Mouse (Mus musculus): ENCODE measurements around the gene 4930451I11Rik. TPM values are rescaled to one million over a fixed set of nuclear protein-coding genes. Genes with fewer than 3 reads are reported as not detected.

Gene 4930451I11Rik
- polyA plus RNA-seq, 1 experiment, result not detected

DNA sequence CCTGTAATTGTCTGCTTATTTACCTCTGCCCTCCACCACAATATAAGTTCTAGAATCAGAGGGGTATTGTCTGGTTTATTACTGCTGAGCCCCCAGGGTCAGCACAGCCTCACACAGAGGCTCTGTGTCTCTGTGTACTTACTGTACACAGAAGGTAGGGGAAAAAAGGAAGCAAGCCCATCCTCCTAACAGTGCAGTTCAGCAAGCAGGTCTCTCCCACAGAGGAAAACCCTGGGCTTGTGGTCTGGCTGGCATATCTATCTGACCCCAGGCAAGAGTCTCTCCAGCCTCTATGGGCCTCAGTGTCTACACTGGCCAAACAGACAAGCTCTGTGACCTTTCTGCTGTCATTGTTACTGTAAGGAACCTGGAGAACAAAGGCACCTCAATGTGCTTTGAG is 27.7 kb downstream of the 4930451I11Rik start:
- H3K4me3 ChIP-seq (ENCODE audit: control insufficient read depth, insufficient read depth, low read length), result no peak overlapping the region
- no peaks in the 10 kb centered on the region for H3K36me3 ChIP-seq (ENCODE audit: control insufficient read depth, insufficient read depth, low read length)
- peaks cover 7% of the 10 kb centered on the region for H3K4me1 ChIP-seq (replicated peaks; ENCODE audit: control insufficient read depth, insufficient read depth, low read length)
- TF ChIP-seq POLR2A (IDR thresholded peaks at IDR 0.05; ENCODE audit: control insufficient read depth, extremely low read depth, insufficient read depth, low read length, poor library complexity) (no peak), CTCF (IDR thresholded peaks at IDR 0.05; ENCODE audit: borderline replicate concordance, control insufficient read depth, extremely low read depth, insufficient read depth, low read length, poor library complexity) (no peak)
- no peak overlapping the region for H3K27ac ChIP-seq (ENCODE audit: control insufficient read depth, insufficient read depth, low read length)
- H3K27me3 ChIP-seq (ENCODE audit: control insufficient read depth, insufficient read depth, low read length), result no peaks in the 10 kb centered on the region
- DNase-seq, result no peak

DNA sequence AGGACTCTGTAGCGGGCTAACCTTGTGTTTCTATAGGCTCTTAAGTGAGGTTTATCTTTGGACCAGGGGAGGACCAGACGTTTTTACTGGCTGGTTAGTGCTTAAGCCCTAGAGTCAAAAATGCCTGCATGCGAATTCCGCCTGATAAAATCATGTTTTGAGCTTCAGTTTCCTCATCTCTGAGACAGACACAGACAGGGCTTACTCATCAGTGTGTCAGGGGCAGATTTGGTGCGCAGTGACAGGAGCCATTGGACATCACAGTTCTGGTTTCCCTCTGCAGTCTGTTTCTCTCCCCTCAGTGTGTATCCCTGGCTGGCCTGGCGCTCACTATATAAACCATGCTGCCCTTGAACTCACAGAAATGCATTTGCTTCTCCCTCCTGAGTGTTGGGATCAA is 28.3 kb downstream of the 4930451I11Rik start:
- Histone ChIP-seq H3K4me3 (ENCODE audit: control insufficient read depth, insufficient read depth, low read length) (no peak overlapping the region), H3K36me3 (ENCODE audit: control insufficient read depth, insufficient read depth, low read length) (no peaks in the 10 kb centered on the region), H3K27ac (ENCODE audit: control insufficient read depth, insufficient read depth, low read length) (no peak overlapping the region), H3K4me1 (replicated peaks; ENCODE audit: control insufficient read depth, insufficient read depth, low read length) (peaks cover 6% of the 10 kb centered on the region), H3K27me3 (ENCODE audit: control insufficient read depth, insufficient read depth, low read length) (no peaks in the 10 kb centered on the region)
- 90% methylated on average over 6 of the region's 6 CpGs for WGBS
- no peak for DNase-seq
- TF ChIP-seq POLR2A (IDR thresholded peaks at IDR 0.05; ENCODE audit: control insufficient read depth, extremely low read depth, insufficient read depth, low read length, poor library complexity), result no peak
- no peak for TF ChIP-seq CTCF (IDR thresholded peaks at IDR 0.05; ENCODE audit: borderline replicate concordance, control insufficient read depth, extremely low read depth, insufficient read depth, low read length, poor library complexity)

DNA sequence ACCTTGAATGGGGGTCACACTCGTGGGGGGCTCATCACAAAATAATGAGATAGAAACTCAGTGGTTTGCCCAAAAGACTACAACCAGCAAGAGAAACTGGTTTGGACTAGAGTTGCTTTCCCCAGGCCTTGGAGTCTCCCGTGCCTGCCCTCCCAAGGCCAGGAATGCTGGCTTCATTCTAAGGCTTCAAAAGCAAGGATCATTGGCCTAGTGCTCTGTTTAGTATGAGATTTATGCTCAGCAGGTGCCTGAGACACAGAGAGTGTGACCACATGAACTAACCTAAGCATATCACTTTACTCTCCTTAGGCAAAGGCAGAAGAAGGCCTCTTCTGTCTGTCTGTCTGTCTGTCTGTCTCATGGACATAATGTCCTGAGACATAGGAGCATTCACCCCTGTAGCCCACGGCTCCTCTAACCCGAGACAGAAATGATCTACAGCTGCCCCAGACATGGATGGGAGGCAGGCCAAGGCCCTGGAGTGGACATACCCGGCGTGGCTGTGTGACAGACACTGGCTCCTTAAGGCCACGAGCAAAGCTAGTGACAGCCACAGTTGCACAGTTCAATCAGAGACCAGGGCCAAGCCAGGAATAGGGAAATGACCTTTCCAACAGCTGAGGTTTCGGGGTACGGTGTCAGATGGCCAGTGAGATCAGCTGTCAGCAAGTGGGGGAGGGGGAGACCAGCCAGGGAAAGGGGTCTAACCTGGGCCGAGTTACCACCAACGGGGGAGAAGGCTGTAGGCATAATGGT is 29.1 kb downstream of the 4930451I11Rik start:
- no peak overlapping the region for H3K27ac ChIP-seq (ENCODE audit: control insufficient read depth, insufficient read depth, low read length)
- peaks cover 14% of the 10 kb centered on the region for H3K4me1 ChIP-seq (replicated peaks; ENCODE audit: control insufficient read depth, insufficient read depth, low read length)
- TF ChIP-seq CTCF (IDR thresholded peaks at IDR 0.05; ENCODE audit: borderline replicate concordance, control insufficient read depth, extremely low read depth, insufficient read depth, low read length, poor library complexity) (no peak), POLR2A (IDR thresholded peaks at IDR 0.05; ENCODE audit: control insufficient read depth, extremely low read depth, insufficient read depth, low read length, poor library complexity) (no peak)
- WGBS, result 97% methylated on average over 11 of the region's 11 CpGs
- no peaks in the 10 kb centered on the region for H3K27me3 ChIP-seq (ENCODE audit: control insufficient read depth, insufficient read depth, low read length)
- no peak overlapping the region for H3K4me3 ChIP-seq (ENCODE audit: control insufficient read depth, insufficient read depth, low read length)
- no peak for DNase-seq
- H3K36me3 ChIP-seq (ENCODE audit: control insufficient read depth, insufficient read depth, low read length), result no peaks in the 10 kb centered on the region

DNA sequence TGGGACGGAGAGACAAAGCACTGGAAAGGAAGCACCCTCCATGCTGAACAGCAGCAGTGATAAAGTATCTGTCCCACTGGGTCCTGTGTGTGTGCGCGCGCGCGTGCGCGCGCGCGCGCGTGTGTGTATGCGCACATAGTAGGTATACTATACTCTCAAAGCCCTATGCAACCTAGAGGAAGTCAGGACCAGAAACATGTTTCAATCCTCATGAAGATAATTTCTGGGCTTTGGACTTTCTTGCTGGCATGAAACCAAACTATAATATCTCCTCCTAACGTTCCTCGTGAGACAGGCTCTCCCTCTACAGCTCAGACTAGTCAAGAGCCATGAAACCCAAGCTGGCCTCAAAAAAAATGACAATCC is 30.4 kb downstream of the 4930451I11Rik start:
- 98% methylated on average over 16 of the region's 16 CpGs for WGBS
- Histone ChIP-seq H3K27ac (ENCODE audit: control insufficient read depth, insufficient read depth, low read length) (no peak overlapping the region), H3K36me3 (ENCODE audit: control insufficient read depth, insufficient read depth, low read length) (no peaks in the 10 kb centered on the region), H3K27me3 (ENCODE audit: control insufficient read depth, insufficient read depth, low read length) (no peaks in the 10 kb centered on the region), H3K4me1 (replicated peaks; ENCODE audit: control insufficient read depth, insufficient read depth, low read length) (peaks cover 19% of the 10 kb centered on the region), H3K4me3 (ENCODE audit: control insufficient read depth, insufficient read depth, low read length) (no peak overlapping the region)
- DNase-seq, result no peak
- TF ChIP-seq CTCF (IDR thresholded peaks at IDR 0.05; ENCODE audit: borderline replicate concordance, control insufficient read depth, extremely low read depth, insufficient read depth, low read length, poor library complexity), result no peak
- TF ChIP-seq POLR2A (IDR thresholded peaks at IDR 0.05; ENCODE audit: control insufficient read depth, extremely low read depth, insufficient read depth, low read length, poor library complexity), result no peak

DNA sequence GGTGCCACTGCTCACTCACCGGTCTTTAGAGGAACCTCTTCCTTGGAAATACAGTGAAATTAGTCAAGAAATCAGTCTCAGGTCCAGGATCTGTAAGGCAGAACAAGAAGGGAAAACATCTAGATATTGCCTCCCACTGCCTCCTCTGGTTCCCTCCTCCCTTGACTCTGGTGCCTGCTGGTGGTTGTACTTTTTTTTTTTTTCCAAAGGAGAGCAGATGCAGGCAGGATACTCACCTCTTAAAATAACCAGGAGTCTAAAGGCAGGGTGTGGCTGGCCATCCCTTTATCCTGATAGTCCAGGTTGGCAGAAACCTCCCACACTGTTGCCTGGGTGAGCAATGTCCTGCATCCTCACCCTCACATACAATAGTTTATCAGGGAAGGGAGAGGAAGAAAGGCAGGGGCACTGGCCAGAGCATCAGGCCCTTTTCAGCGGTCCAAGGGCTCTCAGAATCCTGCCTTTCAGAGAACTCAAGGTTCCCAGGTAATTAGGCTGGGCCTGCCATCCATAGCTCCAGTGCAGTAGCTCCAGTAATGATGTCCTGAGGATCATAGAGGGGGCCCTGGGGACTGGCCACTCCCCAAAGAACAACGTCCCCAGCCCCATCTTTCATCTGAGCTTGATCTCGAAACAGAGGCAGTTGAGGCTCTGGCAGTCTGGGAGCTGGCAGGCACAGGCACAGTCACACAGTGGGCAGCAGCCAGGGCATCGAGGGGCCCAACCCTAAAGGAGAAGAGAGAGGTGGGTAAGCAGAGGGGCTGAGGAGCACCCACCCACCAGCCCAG is 31.0 kb downstream of the 4930451I11Rik start:
- Histone ChIP-seq H3K4me3 (ENCODE audit: control insufficient read depth, insufficient read depth, low read length) (no peak overlapping the region; the same call in 1 of the 2 replicates), H3K36me3 (ENCODE audit: control insufficient read depth, insufficient read depth, low read length) (no peaks in the 10 kb centered on the region), H3K27me3 (ENCODE audit: control insufficient read depth, insufficient read depth, low read length) (no peaks in the 10 kb centered on the region), H3K4me1 (replicated peaks; ENCODE audit: control insufficient read depth, insufficient read depth, low read length) (peaks cover 19% of the 10 kb centered on the region), H3K27ac (ENCODE audit: control insufficient read depth, insufficient read depth, low read length) (no peak overlapping the region)
- TF ChIP-seq CTCF (IDR thresholded peaks at IDR 0.05; ENCODE audit: borderline replicate concordance, control insufficient read depth, extremely low read depth, insufficient read depth, low read length, poor library complexity), result no peak
- no peak for TF ChIP-seq POLR2A (IDR thresholded peaks at IDR 0.05; ENCODE audit: control insufficient read depth, extremely low read depth, insufficient read depth, low read length, poor library complexity)
- whole genome bisulfite sequencing, result 87% methylated on average over 5 of the region's 5 CpGs
- no peak for DNase-seq

DNA sequence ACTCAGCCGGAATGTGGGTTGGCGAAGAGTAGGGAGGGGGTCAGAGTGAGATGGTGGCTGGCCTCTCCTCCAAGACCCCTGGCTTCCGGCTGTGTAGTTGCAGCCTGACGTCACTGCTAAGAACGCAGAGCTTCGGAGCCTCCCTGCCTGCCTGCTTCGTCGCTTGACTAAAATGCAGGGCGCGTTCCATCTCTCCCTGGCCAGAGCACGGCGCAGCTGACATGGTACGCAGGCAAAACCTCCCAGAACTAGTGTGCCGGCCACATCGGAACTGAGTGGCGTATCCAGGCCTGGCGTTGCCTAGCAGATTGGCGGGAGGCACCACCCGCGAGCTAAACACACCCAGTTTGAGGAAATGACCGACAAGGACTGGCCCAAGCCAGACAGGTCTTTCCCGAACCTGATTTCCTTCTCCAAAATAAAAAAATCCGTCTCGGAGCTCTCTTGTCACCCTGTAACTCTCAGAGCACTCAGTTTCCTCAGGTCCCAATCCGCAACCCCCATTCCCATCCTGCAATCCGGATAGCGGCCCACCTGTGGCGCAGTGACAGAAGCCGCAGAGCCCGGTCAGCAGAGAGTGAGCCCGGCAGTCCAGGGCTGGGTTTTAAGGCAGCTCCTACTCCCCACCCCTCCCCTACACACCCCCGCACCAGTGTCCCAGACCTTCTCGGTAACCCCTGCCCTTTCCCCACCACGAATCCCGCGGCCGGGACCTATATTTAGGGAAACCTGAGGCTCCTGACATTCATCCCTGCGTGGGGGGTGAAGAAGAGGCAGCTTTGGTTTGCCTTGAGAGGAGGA is 31.8 kb downstream of the 4930451I11Rik start:
- DNase-seq, result no peak
- WGBS, result 9% methylated on average over 35 of the region's 38 CpGs
- peak overlapping the region; percentile 61 for H3K27ac ChIP-seq (ENCODE audit: control insufficient read depth, insufficient read depth, low read length)
- TF ChIP-seq POLR2A (IDR thresholded peaks at IDR 0.05; ENCODE audit: control insufficient read depth, extremely low read depth, insufficient read depth, low read length, poor library complexity) (peak; percentile 43), CTCF (IDR thresholded peaks at IDR 0.05; ENCODE audit: borderline replicate concordance, control insufficient read depth, extremely low read depth, insufficient read depth, low read length, poor library complexity) (peak; percentile 49; the same call in 1 of the 2 replicates)
- H3K27me3 ChIP-seq (ENCODE audit: control insufficient read depth, insufficient read depth, low read length), result no peaks in the 10 kb centered on the region
- peak overlapping the region; percentile 50 for H3K4me3 ChIP-seq (ENCODE audit: control insufficient read depth, insufficient read depth, low read length)
- no peaks in the 10 kb centered on the region for H3K36me3 ChIP-seq (ENCODE audit: control insufficient read depth, insufficient read depth, low read length)
- H3K4me1 ChIP-seq (replicated peaks; ENCODE audit: control insufficient read depth, insufficient read depth, low read length), result peaks cover 20% of the 10 kb centered on the region
